Mouse (Mus musculus) neural tube, embryonic 12.5 days (tissue): Measurements from ENCODE around the gene Sacm1l. TPM values are rescaled to one million over a fixed set of nuclear protein-coding genes. Genes with fewer than 3 reads are reported as not detected.

Experiments
- ATAC-seq: fragments of 200-750 bp; cut with Nextera tagmentation; 2 replicates; pipeline ENCODE4 v1.8.0; 2017; ENCODE audit warnings: low read depth, mild to moderate bottlenecking, moderate TSS enrichment, moderate library complexity; ENCODE audit not compliant: low FRiP score
- H3K27ac ChIP-seq: fragments of 300-500 bp; sonication (generic); 2 replicates; pipeline ENCODE4 v1.5.1; 2016
- H3K27me3 ChIP-seq: fragments of 300-500 bp; sonication (generic); replicated peaks from 2 replicates; pipeline ENCODE4 v1.6.1; 2016; ENCODE audit warnings: mild to moderate bottlenecking
- H3K36me3 ChIP-seq: fragments of 300-500 bp; sonication (generic); 2 replicates; pipeline ENCODE4 v1.6.1; 2016; ENCODE audit warnings: mild to moderate bottlenecking
- H3K4me1 ChIP-seq: fragments of 300-500 bp; sonication (generic); 2 replicates; pipeline ENCODE4 v1.6.1; 2016
- H3K4me2 ChIP-seq: fragments of 300-500 bp; sonication (generic); replicated peaks from 2 replicates; pipeline ENCODE4 v1.6.1; 2016; ENCODE audit warnings: mild to moderate bottlenecking
- H3K4me3 ChIP-seq: fragments of 300-500 bp; sonication (generic); 2 replicates; pipeline ENCODE4 v1.5.1; 2016
- H3K9ac ChIP-seq: fragments of 300-500 bp; sonication (generic); 2 replicates; pipeline ENCODE4 v1.6.1; 2016; ENCODE audit warnings: mild to moderate bottlenecking
- H3K9me3 ChIP-seq: fragments of 300-500 bp; sonication (generic); 2 replicates; pipeline ENCODE4 v1.6.1; 2016; ENCODE audit warnings: mild to moderate bottlenecking
- WGBS: fragments of 180-500 bp; shearing (Covaris S2); methylation state at CpG from one replicate; pipeline ENCODE4 v1.1.7; 2016; 5-methylcytosine and 5-hydroxymethylcytosine counted together
- polyA plus RNA-seq: library from polyadenylated mRNA; unstranded; fragments of >200 nt; fragmentation: Nextera tagmentation; extraction: Ambion mirVana; gene quantifications from 2 replicates; pipeline ENCODE4 v1.2.1, GENCODE M21; 2016

The Sacm1l gene
- polyA plus RNA-seq, 1 experiment from 2014 or later: 49.9 TPM

- Histone ChIP-seq H3K36me3 (no peaks in the 10 kb centered on the region), H3K9ac (no peak overlapping the region), H3K4me3 (no peak overlapping the region), H3K27ac (no peak overlapping the region), H3K4me2 (no peak overlapping the region), H3K27me3 (no peaks in the 10 kb centered on the region), H3K9me3 (no peaks in the 10 kb centered on the region), H3K4me1 (no peaks in the 10 kb centered on the region)
- no peak for ATAC-seq
- WGBS: 84% methylated on average over 1 of the region's 1 CpGs
These were observed 72.0 kb downstream of the Sacm1l start for GRCm38 (mm10) chr9:123601529-123601928.

GRCm38 (mm10) chr9:123620311-123621098 lies 90.9 kb downstream of the Sacm1l start:
- H3K9me3 ChIP-seq: no peaks in the 10 kb centered on the region
- no peak for ATAC-seq
- H3K27ac ChIP-seq: no peak overlapping the region
- no peak overlapping the region for H3K4me2 ChIP-seq
- H3K27me3 ChIP-seq: no peaks in the 10 kb centered on the region
- WGBS: 79% methylated on average over 5 of the region's 5 CpGs
- H3K36me3 ChIP-seq: no peaks in the 10 kb centered on the region
- no peak overlapping the region for H3K4me3 ChIP-seq
- H3K4me1 ChIP-seq: no peaks in the 10 kb centered on the region
- no peak overlapping the region for H3K9ac ChIP-seq

GRCm38 (mm10) chr9:123624741-123625140 lies 95.2 kb downstream of the Sacm1l start:
- WGBS: 88% methylated on average over 2 of the region's 2 CpGs
- ATAC-seq: no peak
- Histone ChIP-seq H3K9ac (no peak overlapping the region), H3K4me3 (no peak overlapping the region), H3K4me2 (no peak overlapping the region), H3K27me3 (no peaks in the 10 kb centered on the region), H3K27ac (no peak overlapping the region), H3K9me3 (no peaks in the 10 kb centered on the region), H3K4me1 (no peaks in the 10 kb centered on the region), H3K36me3 (no peaks in the 10 kb centered on the region)

- Histone ChIP-seq H3K27ac (no peak overlapping the region), H3K9ac (no peak overlapping the region), H3K4me3 (no peak overlapping the region), H3K36me3 (no peaks in the 10 kb centered on the region), H3K4me2 (no peak overlapping the region), H3K4me1 (no peaks in the 10 kb centered on the region), H3K9me3 (no peaks in the 10 kb centered on the region), H3K27me3 (no peaks in the 10 kb centered on the region)
- no peak for ATAC-seq
- WGBS: 93% methylated on average over 11 of the region's 11 CpGs
These were observed 96.3 kb downstream of the Sacm1l start for GRCm38 (mm10) chr9:123625821-123626220.

- no peaks in the 10 kb centered on the region for H3K9me3 ChIP-seq
- no peaks in the 10 kb centered on the region for H3K36me3 ChIP-seq
- H3K4me1 ChIP-seq: no peaks in the 10 kb centered on the region
- no peak overlapping the region for H3K27ac ChIP-seq
- ATAC-seq: no peak
- 88% methylated on average over 3 of the region's 3 CpGs for WGBS
- no peak overlapping the region for H3K9ac ChIP-seq
- no peak overlapping the region for H3K4me3 ChIP-seq
- no peaks in the 10 kb centered on the region for H3K27me3 ChIP-seq
- no peak overlapping the region for H3K4me2 ChIP-seq
These were observed 102.1 kb downstream of the Sacm1l start for GRCm38 (mm10) chr9:123631666-123632065.

GRCm38 (mm10) chr9:123632281-123632680 lies 102.7 kb downstream of the Sacm1l start, which contains the start of gene Slc6a20b:
Gene Slc6a20b (minus strand): TSS chr9:123632565.
- Histone ChIP-seq H3K36me3 (no peaks in the 10 kb centered on the region), H3K27ac (no peak within 1 kb of the TSS), H3K9ac (no peak within 1 kb of the TSS), H3K9me3 (no peaks in the 10 kb centered on the region), H3K27me3 (no peaks in the 10 kb centered on the region), H3K4me3 (no peak within 1 kb of the TSS), H3K4me1 (no peaks in the 10 kb centered on the region), H3K4me2 (no peak within 1 kb of the TSS)
- ATAC-seq: no peak
- WGBS: 87% methylated on average over 6 of the region's 6 CpGs

GRCm38 (mm10) chr9:123632993-123633392 lies 103.4 kb downstream of the Sacm1l start:
- no peak overlapping the region for H3K4me2 ChIP-seq
- ATAC-seq: no peak
- no peaks in the 10 kb centered on the region for H3K27me3 ChIP-seq
- no peak overlapping the region for H3K27ac ChIP-seq
- WGBS: 86% methylated on average over 3 of the region's 3 CpGs
- no peaks in the 10 kb centered on the region for H3K4me1 ChIP-seq
- H3K36me3 ChIP-seq: no peaks in the 10 kb centered on the region
- no peak overlapping the region for H3K4me3 ChIP-seq
- no peak overlapping the region for H3K9ac ChIP-seq
- no peaks in the 10 kb centered on the region for H3K9me3 ChIP-seq

GRCm38 (mm10) chr9:123636771-123637170 lies 107.2 kb downstream of the Sacm1l start:
- 66% methylated on average over 5 of the region's 5 CpGs for WGBS

GRCm38 (mm10) chr9:123638231-123638630 lies 108.7 kb downstream of the Sacm1l start:
- H3K4me1 ChIP-seq: no peaks in the 10 kb centered on the region
- no peak overlapping the region for H3K4me3 ChIP-seq
- no peak overlapping the region for H3K4me2 ChIP-seq
- H3K36me3 ChIP-seq: no peaks in the 10 kb centered on the region
- H3K9ac ChIP-seq: no peak overlapping the region
- H3K27ac ChIP-seq: no peak overlapping the region
- no peaks in the 10 kb centered on the region for H3K9me3 ChIP-seq
- H3K27me3 ChIP-seq: no peaks in the 10 kb centered on the region
- ATAC-seq: no peak

More at GRCm38 (mm10) chr9:123636771-123637170, 107.2 kb downstream of the Sacm1l start:
- no peaks in the 10 kb centered on the region for H3K36me3 ChIP-seq
- H3K27ac ChIP-seq: no peak overlapping the region
- H3K9me3 ChIP-seq: no peaks in the 10 kb centered on the region
- no peak for ATAC-seq
- no peak overlapping the region for H3K4me2 ChIP-seq
- no peaks in the 10 kb centered on the region for H3K4me1 ChIP-seq
- H3K27me3 ChIP-seq: no peaks in the 10 kb centered on the region
- H3K4me3 ChIP-seq: no peak overlapping the region
- no peak overlapping the region for H3K9ac ChIP-seq

GRCm38 (mm10) chr9:123638668-123639089 lies 109.1 kb downstream of the Sacm1l start:
- H3K9ac ChIP-seq: no peak overlapping the region
- H3K9me3 ChIP-seq: no peaks in the 10 kb centered on the region
- ATAC-seq: no peak
- WGBS: 86% methylated on average over 1 of the region's 1 CpGs
- H3K27me3 ChIP-seq: no peaks in the 10 kb centered on the region
- no peak overlapping the region for H3K27ac ChIP-seq
- no peak overlapping the region for H3K4me3 ChIP-seq
- no peak overlapping the region for H3K4me2 ChIP-seq
- no peaks in the 10 kb centered on the region for H3K4me1 ChIP-seq
- H3K36me3 ChIP-seq: no peaks in the 10 kb centered on the region

- Histone ChIP-seq H3K4me2 (no peak overlapping the region), H3K27ac (no peak overlapping the region), H3K4me3 (no peak overlapping the region), H3K4me1 (no peaks in the 10 kb centered on the region), H3K9me3 (no peaks in the 10 kb centered on the region), H3K9ac (no peak overlapping the region), H3K27me3 (no peaks in the 10 kb centered on the region), H3K36me3 (no peaks in the 10 kb centered on the region)
- whole genome bisulfite sequencing: 78% methylated on average over 1 of the region's 1 CpGs
- ATAC-seq: no peak
These were observed 110.5 kb downstream of the Sacm1l start for GRCm38 (mm10) chr9:123640106-123640505.
